Comparison of ENCODE assay signal across 10 mouse cellular contexts in genomic region chr16:22076620-22076941, GRCm38 (mm10).
DNase-seq lines count a peak whose midpoint lies in the region; ATAC-seq and TF ChIP-seq lines count a peak whose summit lies in the region.
"Had no signal": no experiment of that assay in that cellular context is flagged by ENCODE, and none has a peak within 500 bp of the region (broad histone marks: within the 10 kb centered on the region; RNA-seq: fewer than 3 reads in every experiment).

No protein-coding gene starts in this region.

- no peak for TF ChIP-seq CTCF in stomach, postnatal 0 days (IDR thresholded peaks at IDR 0.05; ENCODE audit: low read depth)

- no peaks in the 10 kb centered on the region for H3K4me1 ChIP-seq in embryonic facial prominence, embryonic 14.5 days (ENCODE audit: control insufficient read depth, insufficient read depth, low read length)
- peaks cover 15% of the 10 kb centered on the region for H3K4me1 ChIP-seq in embryonic facial prominence, embryonic 10.5 days
- H3K4me1 ChIP-seq in stomach, postnatal 0 days (replicated peaks; ENCODE audit: control insufficient read depth, insufficient read depth): no peaks in the 10 kb centered on the region

- no peak for TF ChIP-seq EP300 in stomach, postnatal 0 days (optimal IDR thresholded peaks at IDR 0.05)

- peak; percentile 45; the same call in 1 of the 2 replicates for ATAC-seq in embryonic facial prominence, embryonic 14.5 days (ENCODE audit: low read depth)
- peak; percentile 82 for ATAC-seq in stomach, postnatal 0 days (ENCODE audit: low FRiP score, low TSS enrichment)
- ATAC-seq: activated CD4-positive, CD25-positive, alpha-beta regulatory T cell, adult 4 months had no signal

- peak; percentile 35 for DNase-seq in embryonic facial prominence, embryonic 14.5 days (ENCODE audit: low spot score)
- no peak for DNase-seq in embryonic facial prominence, embryonic 10.5 days (ENCODE audit: low spot score)
- DNase-seq in urinary bladder, postnatal 25 days (ENCODE audit: low spot score): peak; percentile 19
- DNase-seq in urinary bladder, postnatal 4 days (ENCODE audit: low spot score in 2 of 2): no peak
- peak; percentile 77 to 85 for DNase-seq in lung, adult 18-20 months
- DNase-seq in stomach, postnatal 0 days (ENCODE audit: low spot score): peak; percentile 60
- no peak for DNase-seq in layer of hippocampus, adult 11-12 months (ENCODE audit: low spot score)
- no peak for DNase-seq in neural tube, embryonic 10.5 days (ENCODE audit: extremely low spot score, low spot score)
- DNase-seq: cerebellum, postnatal 14 days had no signal

- H3K27me3 ChIP-seq in embryonic facial prominence, embryonic 14.5 days (replicated peaks; ENCODE audit: control insufficient read depth, insufficient read depth, low read length): no peaks in the 10 kb centered on the region
- no peaks in the 10 kb centered on the region for H3K27me3 ChIP-seq in embryonic facial prominence, embryonic 10.5 days (replicated peaks; ENCODE audit: low read depth, poor library complexity, severe bottlenecking)
- H3K27me3 ChIP-seq in stomach, postnatal 0 days (ENCODE audit: control insufficient read depth, insufficient read depth, low read length): no peaks in the 10 kb centered on the region

- no peak overlapping the region for H3K4me2 ChIP-seq in embryonic facial prominence, embryonic 14.5 days (ENCODE audit: low read depth, low read length)
- no peak overlapping the region for H3K4me2 ChIP-seq in stomach, postnatal 0 days (replicated peaks; ENCODE audit: low read depth)

- no peaks in the 10 kb centered on the region for H3K9me3 ChIP-seq in embryonic facial prominence, embryonic 14.5 days (ENCODE audit: control insufficient read depth, low read length)
- no peaks in the 10 kb centered on the region for H3K9me3 ChIP-seq in embryonic facial prominence, embryonic 10.5 days
- no peaks in the 10 kb centered on the region for H3K9me3 ChIP-seq in stomach, postnatal 0 days (ENCODE audit: control insufficient read depth, low read length)

- H3K9ac ChIP-seq in embryonic facial prominence, embryonic 14.5 days (ENCODE audit: low read depth, low read length): no peak overlapping the region
- no peak overlapping the region for H3K9ac ChIP-seq in stomach, postnatal 0 days (ENCODE audit: low read length)

- H3K27ac ChIP-seq in embryonic facial prominence, embryonic 14.5 days (replicated peaks; ENCODE audit: low read depth, low read length): no peak overlapping the region
- no peak overlapping the region for H3K27ac ChIP-seq in embryonic facial prominence, embryonic 10.5 days (replicated peaks)
- H3K27ac ChIP-seq in stomach, postnatal 0 days (replicated peaks): no peak overlapping the region

- H3K36me3 ChIP-seq in embryonic facial prominence, embryonic 14.5 days (ENCODE audit: control insufficient read depth, insufficient read depth, low read length): peaks cover 91% of the 10 kb centered on the region
- H3K36me3 ChIP-seq in embryonic facial prominence, embryonic 10.5 days (replicated peaks): peaks cover 100% of the 10 kb centered on the region
- H3K36me3 ChIP-seq in stomach, postnatal 0 days (ENCODE audit: control insufficient read depth, insufficient read depth, low read length): peaks cover 15% of the 10 kb centered on the region

- WGBS in embryonic facial prominence, embryonic 14.5 days: 46% methylated on average over 4 of the region's 4 CpGs
- 57% methylated on average over 4 of the region's 4 CpGs for WGBS in embryonic facial prominence, embryonic 10.5 days
- WGBS in stomach, postnatal 0 days: 34% methylated on average over 4 of the region's 4 CpGs

- H3K4me3 ChIP-seq in embryonic facial prominence, embryonic 14.5 days (ENCODE audit: low read depth, low read length): no peak overlapping the region
- H3K4me3 ChIP-seq in embryonic facial prominence, embryonic 10.5 days: no peak overlapping the region
- H3K4me3 ChIP-seq in stomach, postnatal 0 days (ENCODE audit: low read depth, low read length): no peak overlapping the region

Comparison
In these comparisons a context has a peak if more than half of its experiments do, and no peak if none do; other contexts are left out.
1. DNase-seq: peak in embryonic facial prominence, embryonic 14.5 days (single experiment), urinary bladder, postnatal 25 days (single experiment), lung, adult 18-20 months (2 of 2) and stomach, postnatal 0 days (single experiment); none in embryonic facial prominence, embryonic 10.5 days (single experiment), urinary bladder, postnatal 4 days (0 of 2), layer of hippocampus, adult 11-12 months (single experiment) and neural tube, embryonic 10.5 days (single experiment).